Mouse (Mus musculus): ENCODE data around the gene Pex14. TPM values are rescaled to one million over a fixed set of nuclear protein-coding genes. Genes with fewer than 3 reads are reported as not detected.

Pex14 gene
- total RNA-seq, 2 experiments from 2014 or later, result 63.0 to 67.3 TPM

GRCm38 (mm10) chr4:148923976-148924375, 175.7 kb downstream of the Pex14 start:
- no peak for DNase-seq (ENCODE audit: low spot score in 2 of 2)

DNA sequence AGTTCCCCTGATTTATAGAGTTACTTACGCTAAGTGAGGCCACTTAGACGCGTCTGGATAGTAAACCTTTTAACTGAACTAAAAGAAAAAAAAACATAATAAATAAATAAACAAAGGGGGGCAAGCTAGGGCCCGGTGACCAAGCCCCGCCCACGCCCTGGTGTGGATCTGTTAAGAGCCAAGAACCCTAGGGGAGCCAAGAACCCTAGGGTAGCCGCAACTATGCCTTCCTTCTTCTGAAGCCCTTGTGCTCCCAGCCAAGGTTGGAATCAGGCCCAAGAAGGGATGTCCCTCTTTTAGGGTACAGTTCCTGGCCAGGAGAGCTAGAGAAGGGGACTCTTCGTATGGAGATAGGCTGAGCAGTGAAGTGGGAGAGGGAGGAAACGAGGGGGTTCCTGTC, 176.3 kb downstream of the Pex14 start:
- DNase-seq (ENCODE audit: low spot score in 2 of 2), result no peak

DNA sequence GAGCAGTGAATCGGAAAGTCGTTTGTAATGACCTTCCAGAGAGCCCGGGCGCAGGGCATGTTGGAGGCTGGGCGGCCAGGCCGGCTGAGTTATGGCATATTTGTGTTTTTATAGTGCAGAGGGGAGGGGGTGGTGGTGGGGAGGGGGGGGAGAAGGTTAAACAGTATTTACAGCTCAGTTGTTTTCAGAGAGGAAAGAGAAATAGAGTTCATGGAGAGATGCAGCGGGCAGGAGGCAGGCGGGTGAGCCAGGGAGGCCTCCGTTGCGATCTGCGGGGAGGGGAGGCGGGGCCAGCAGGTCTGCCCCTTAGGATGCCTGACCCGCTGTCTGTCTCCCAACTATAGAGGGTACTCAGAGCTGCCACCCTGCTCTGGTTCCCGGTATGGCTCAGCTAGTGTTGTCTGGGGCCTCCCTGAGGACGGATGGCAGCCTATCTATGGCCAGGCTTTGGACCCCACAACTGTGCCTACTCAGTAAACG, 177.4 kb downstream of the Pex14 start:
- DNase-seq (ENCODE audit: low spot score in 2 of 2), result no peak

- no peak for DNase-seq (ENCODE audit: low spot score in 2 of 2)
Measured at GRCm38 (mm10) chr4:148920610-148921009, 179.1 kb downstream of the Pex14 start.

- no peak for DNase-seq (ENCODE audit: low spot score in 2 of 2)
Measured at GRCm38 (mm10) chr4:148918707-148919447, 180.8 kb downstream of the Pex14 start.

GRCm38 (mm10) chr4:148915849-148916248, 183.8 kb downstream of the Pex14 start:
- DNase-seq (ENCODE audit: low spot score in 2 of 2), result no peak

DNA sequence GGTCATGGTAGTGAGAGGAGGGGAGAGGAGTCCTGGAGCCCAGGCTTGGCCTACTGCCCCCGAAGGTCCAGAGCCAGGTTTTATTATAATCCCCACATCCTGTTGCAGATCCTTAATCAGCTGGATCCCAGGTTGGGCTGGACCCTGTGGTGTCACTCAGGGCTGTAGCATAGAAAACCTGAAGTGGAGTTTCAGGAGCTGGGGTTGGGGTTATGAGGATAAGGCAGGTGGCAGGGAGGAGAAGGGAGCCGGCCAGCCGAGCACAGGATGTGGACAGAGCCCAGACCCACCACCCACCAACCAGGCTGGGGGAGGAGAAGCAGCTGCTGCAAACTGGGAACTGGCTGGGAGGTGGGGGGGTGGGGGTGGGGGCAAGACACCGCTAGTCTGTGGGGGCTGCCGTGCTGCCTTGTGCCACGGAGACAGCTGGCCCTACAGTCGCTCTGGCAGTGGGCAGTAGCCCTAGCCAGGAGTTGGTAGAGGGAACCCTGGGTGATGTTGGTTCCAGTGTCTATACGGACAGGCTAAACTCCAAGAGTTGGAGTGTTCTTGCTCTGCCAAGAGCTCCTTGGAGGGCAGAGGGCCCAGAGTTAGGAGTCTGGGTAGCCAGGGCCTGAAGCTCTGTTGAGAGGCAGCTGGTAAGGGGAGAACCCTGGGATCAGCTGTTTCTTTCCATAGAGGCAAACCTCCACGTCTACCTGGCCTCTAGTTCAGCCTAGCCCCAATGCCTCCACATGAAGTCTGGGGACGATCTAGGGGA, 184.6 kb downstream of the Pex14 start:
- DNase-seq (ENCODE audit: low spot score in 2 of 2), result peak in 1 of 2 experiments; percentile 32

- no peak for DNase-seq (ENCODE audit: low spot score in 2 of 2)
Measured at GRCm38 (mm10) chr4:148912826-148913590, 186.7 kb downstream of the Pex14 start.

DNA sequence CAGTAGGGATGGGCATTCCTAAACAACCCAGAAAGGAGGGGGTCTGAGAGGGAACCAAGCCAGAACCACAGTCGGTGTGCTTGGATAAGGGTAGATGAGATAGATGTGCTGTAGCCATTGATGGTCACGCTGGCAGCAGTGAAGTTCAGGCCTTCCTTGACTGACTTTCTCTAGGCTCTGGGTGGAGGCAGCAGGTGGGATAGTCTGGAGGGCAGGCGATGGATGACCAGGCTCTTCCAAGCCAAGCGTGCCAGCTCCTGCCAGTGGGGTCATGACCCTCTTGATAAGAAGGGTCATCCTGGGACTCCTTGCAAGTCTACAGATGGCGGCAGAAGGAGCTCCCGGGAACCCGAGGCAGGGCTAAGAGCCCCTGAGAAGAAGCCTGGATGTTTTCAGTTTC, 187.5 kb downstream of the Pex14 start:
- DNase-seq (ENCODE audit: low spot score in 2 of 2), result no peak

Other genes starting within 250 kb of the Pex14 start
- gene Dffa, start 4.3 kb upstream of the Pex14 start, total RNA-seq (2021), result 10 to 100 TPM; 24.4 to 24.9 TPM
- gene Cort, start 26.9 kb upstream of the Pex14 start, total RNA-seq (2021), result 1 to 10 TPM; 2.4 to 3.1 TPM
- gene Cenps, start 37.8 kb upstream of the Pex14 start, total RNA-seq (2021), result 10 to 100 TPM; 17.1 to 19.3 TPM
- gene Pgd, start 66.9 kb upstream of the Pex14 start, total RNA-seq (2021), result 100 to 1,000 TPM; 191 to 193 TPM
- 100 to 1,000 TPM; 118 to 124 TPM for gene Kif1b, start 207.8 kb upstream of the Pex14 start, total RNA-seq (2021)